7 mouse cellular contexts compared by ENCODE assay signal in genomic region chr7:4478021-4478795, GRCm38 (mm10). TPM values are rescaled to one million over a fixed set of nuclear protein-coding genes. Genes with fewer than 3 reads are reported as not detected.
A peak's percentile ranks its signal among the peaks of the same experiment; 100 is the strongest.
DNase-seq lines count a peak whose midpoint lies in the region; ATAC-seq and TF ChIP-seq lines count a peak whose summit lies in the region.

No protein-coding gene starts in this region.

- H3K27ac ChIP-seq in embryonic facial prominence, embryonic 11.5 days (replicated peaks; ENCODE audit: low read depth, low read length): peak overlapping the region; percentile 83
- H3K27ac ChIP-seq in kidney, adult 2 months (ENCODE audit: insufficient read depth, low read depth, low read length): peak overlapping the region; percentile 80
- peak overlapping the region; percentile 57; the same call in 1 of the 2 replicates for H3K27ac ChIP-seq in midbrain, embryonic 16.5 days (ENCODE audit: low read length)

- ATAC-seq in embryonic facial prominence, embryonic 11.5 days (replicated peaks; ENCODE audit: insufficient number of reproducible peaks, low FRiP score, low TSS enrichment, low read depth): peak; percentile 98
- ATAC-seq in midbrain, embryonic 16.5 days: peak; percentile 92

- peak overlapping the region; percentile 66 for H3K9ac ChIP-seq in embryonic facial prominence, embryonic 11.5 days (replicated peaks; ENCODE audit: low read length)
- peak overlapping the region; percentile 61 for H3K9ac ChIP-seq in midbrain, embryonic 16.5 days (ENCODE audit: low read depth, low read length)

- peaks cover 5% of the 10 kb centered on the region for H3K27me3 ChIP-seq in embryonic facial prominence, embryonic 11.5 days (ENCODE audit: control insufficient read depth, insufficient read depth, low read length)
- no peaks in the 10 kb centered on the region for H3K27me3 ChIP-seq in kidney, adult 2 months (replicated peaks; ENCODE audit: control insufficient read depth, insufficient read depth, low read length)
- peaks cover 18% of the 10 kb centered on the region for H3K27me3 ChIP-seq in midbrain, embryonic 16.5 days (ENCODE audit: control insufficient read depth, insufficient read depth, low read depth, low read length)

- DNase-seq in brain, adult 2 months (ENCODE audit: low read depth, low spot score): peak; percentile 93
- DNase-seq in embryonic facial prominence, embryonic 11.5 days (ENCODE audit: low spot score): peak; percentile 95
- peak; percentile 89 for DNase-seq in heart, adult 8-10 months (ENCODE audit: low spot score)
- peak; percentile 91 for DNase-seq in kidney, adult 2 months
- DNase-seq in liver: peak; percentile 65
- DNase-seq in testis, postnatal 10 days (ENCODE audit: low spot score): peak; percentile 76

- no peaks in the 10 kb centered on the region for H3K9me3 ChIP-seq in embryonic facial prominence, embryonic 11.5 days (replicated peaks; ENCODE audit: control insufficient read depth, low read length)
- no peaks in the 10 kb centered on the region for H3K9me3 ChIP-seq in midbrain, embryonic 16.5 days (replicated peaks; ENCODE audit: control insufficient read depth, low read length, poor library complexity, severe bottlenecking)

- H3K4me3 ChIP-seq in embryonic facial prominence, embryonic 11.5 days (ENCODE audit: low read depth, low read length): peak overlapping the region; percentile 41
- peak overlapping the region; percentile 72 for H3K4me3 ChIP-seq in kidney, adult 2 months (ENCODE audit: insufficient read depth, low read depth, low read length)
- peak overlapping the region; percentile 46 for H3K4me3 ChIP-seq in midbrain, embryonic 16.5 days (ENCODE audit: low read depth, low read length)

- H3K36me3 ChIP-seq in embryonic facial prominence, embryonic 11.5 days (replicated peaks; ENCODE audit: control insufficient read depth, insufficient read depth, low read depth, low read length): peaks cover 3% of the 10 kb centered on the region; the same call in 1 of the 2 replicates
- H3K36me3 ChIP-seq in kidney, adult 2 months (ENCODE audit: control insufficient read depth, insufficient read depth, low read length): no peaks in the 10 kb centered on the region
- peaks cover 18% of the 10 kb centered on the region; the same call in 1 of the 2 replicates for H3K36me3 ChIP-seq in midbrain, embryonic 16.5 days (ENCODE audit: control insufficient read depth, insufficient read depth, low read length)

- TF ChIP-seq CTCF in kidney, adult 2 months (conservative IDR thresholded peaks at IDR 0.05; ENCODE audit: insufficient read depth, insufficient read length, low read depth, low read length): no peak

- H3K4me1 ChIP-seq in embryonic facial prominence, embryonic 11.5 days (ENCODE audit: control insufficient read depth, insufficient read depth, low read length): no peaks in the 10 kb centered on the region
- H3K4me1 ChIP-seq in kidney, adult 2 months (ENCODE audit: control insufficient read depth, insufficient read depth, low read length): no peaks in the 10 kb centered on the region
- H3K4me1 ChIP-seq in midbrain, embryonic 16.5 days (ENCODE audit: control insufficient read depth, insufficient read depth, low read length): peaks cover 14% of the 10 kb centered on the region

- WGBS in embryonic facial prominence, embryonic 11.5 days: 0% methylated on average over 39 of the region's 39 CpGs
- WGBS in kidney, adult 2 months: 4% methylated on average over 39 of the region's 39 CpGs
- under 1% methylated on average over 39 of the region's 39 CpGs for WGBS in midbrain, embryonic 16.5 days

- H3K4me2 ChIP-seq in embryonic facial prominence, embryonic 11.5 days (ENCODE audit: low read depth, low read length): peak overlapping the region; percentile 78
- H3K4me2 ChIP-seq in midbrain, embryonic 16.5 days (ENCODE audit: low read length): peak overlapping the region; percentile 94

- TF ChIP-seq POLR2A in kidney, adult 2 months (IDR thresholded peaks at IDR 0.05; ENCODE audit: low read depth, low read length): peak; percentile 81

RNA-seq across cellular contexts. Expression of gene Eps8l1, which starts 17.7 kb away (rescaled TPM):
- 3.0 and 5.8 TPM in 2 replicates for polyA plus RNA-seq in embryonic facial prominence, embryonic 11.5 days (2014; fragmentation: Nextera tagmentation; extraction: Ambion mirVana)
- total RNA-seq in heart, adult 8-10 months (2022): 1 to 10 TPM; 1.3 to 5.8 (median 3.6) TPM
- 10.6 and 12.7 TPM in 2 replicates for polyA plus RNA-seq in kidney, adult 2 months (2012; rRNA removed)
- polyA plus RNA-seq in midbrain, embryonic 16.5 days (2015; fragmentation: Nextera tagmentation; extraction: Ambion mirVana): 12.8 TPM in 2 replicates

RNA-seq across cellular contexts. Expression of gene Ppp1r12c, which starts 23.3 kb away (rescaled TPM):
- polyA plus RNA-seq in embryonic facial prominence, embryonic 11.5 days (2014; fragmentation: Nextera tagmentation; extraction: Ambion mirVana): 33.0 and 35.3 TPM in 2 replicates
- total RNA-seq in heart, adult 8-10 months (2022): 10 to 100 TPM; 55.6 to 74.8 (median 61.6) TPM
- polyA plus RNA-seq in kidney, adult 2 months (2012; rRNA removed): 31.0 and 33.0 TPM in 2 replicates
- polyA plus RNA-seq in midbrain, embryonic 16.5 days (2015; fragmentation: Nextera tagmentation; extraction: Ambion mirVana): 35.6 and 44.7 TPM in 2 replicates

RNA-seq across cellular contexts. Expression of gene Rdh13, which starts 32.8 kb away (rescaled TPM):
- polyA plus RNA-seq in embryonic facial prominence, embryonic 11.5 days (2014; fragmentation: Nextera tagmentation; extraction: Ambion mirVana): 26.0 and 32.9 TPM in 2 replicates
- total RNA-seq in heart, adult 8-10 months (2022): 10 to 100 TPM; 28.9 to 38.3 (median 32.6) TPM
- polyA plus RNA-seq in kidney, adult 2 months (2012; rRNA removed): 21.0 and 23.8 TPM in 2 replicates
- polyA plus RNA-seq in midbrain, embryonic 16.5 days (2015; fragmentation: Nextera tagmentation; extraction: Ambion mirVana): 43.2 and 45.6 TPM in 2 replicates

RNA-seq across cellular contexts. Expression of gene Tnnt1, which starts 38.0 kb away (rescaled TPM):
- polyA plus RNA-seq in embryonic facial prominence, embryonic 11.5 days (2014; fragmentation: Nextera tagmentation; extraction: Ambion mirVana): 44.9 and 61.5 TPM in 2 replicates
- 10 to 100 TPM; 12.4 to 22.1 (median 19.0) TPM for total RNA-seq in heart, adult 8-10 months (2022)
- polyA plus RNA-seq in kidney, adult 2 months (2012; rRNA removed): 0.39 and 3.9 TPM in 2 replicates
- 3.2 and 3.6 TPM in 2 replicates for polyA plus RNA-seq in midbrain, embryonic 16.5 days (2015; fragmentation: Nextera tagmentation; extraction: Ambion mirVana)

RNA-seq across cellular contexts. Expression of gene Tnni3, which starts 45.8 kb away (rescaled TPM):
- polyA plus RNA-seq in embryonic facial prominence, embryonic 11.5 days (2014; fragmentation: Nextera tagmentation; extraction: Ambion mirVana): 2.6 and 9.9 TPM in 2 replicates
- total RNA-seq in heart, adult 8-10 months (2022): over 10,000 TPM in 3 of 4 experiments, 1,000 to 10,000 TPM in 1; 9,443 to 11,840 (median 11,050) TPM
- polyA plus RNA-seq in kidney, adult 2 months (2012; rRNA removed): 2.1 and 2.6 TPM in 2 replicates
- 1.8 TPM in 2 replicates for polyA plus RNA-seq in midbrain, embryonic 16.5 days (2015; fragmentation: Nextera tagmentation; extraction: Ambion mirVana)

Comparison
In these comparisons a context has a peak if more than half of its experiments do, and no peak if none do; other contexts are left out.
1. Peak in every context shown above with its lines: DNase-seq, ATAC-seq, H3K4me3 ChIP-seq and H3K27ac ChIP-seq.